In genomic region chr2:94764852-94765435, GRCm38 (mm10) we compare ENCODE assay signal across 15 mouse cellular contexts.
DNase-seq lines count a peak whose midpoint lies in the region; ATAC-seq and TF ChIP-seq lines count a peak whose summit lies in the region.
"Had no signal": no experiment of that assay in that cellular context is flagged by ENCODE, and none has a peak within 500 bp of the region (broad histone marks: within the 10 kb centered on the region; RNA-seq: fewer than 3 reads in every experiment).

No protein-coding gene starts in this region.

- peak; percentile 20 for DNase-seq in neural tube, embryonic 11.5 days (ENCODE audit: low spot score)
- no peak for DNase-seq in neural tube, embryonic 10.5 days (ENCODE audit: extremely low spot score, low spot score)
- peak; percentile 70 for DNase-seq in forebrain, embryonic 14.5 days (ENCODE audit: low spot score)
- DNase-seq in midbrain, embryonic 10.5 days (ENCODE audit: low spot score), result peak; percentile 47
- DNase-seq in heart, adult 2 months, result no peak
- no peak for DNase-seq in layer of hippocampus, adult 9-10 months (ENCODE audit: low spot score)
- no peak for DNase-seq in adrenal gland, postnatal 10 days
- DNase-seq in frontal cortex, postnatal 14 days (ENCODE audit: low spot score in 2 of 2), result no peak
- DNase-seq: adrenal gland, adult 2 months; cerebellum, adult 11 months; gastrocnemius, postnatal 14 days; kidney, adult 11 months; layer of hippocampus, adult 9-11 months; spleen, adult 18-20 months had no signal

- intact Hi-C loops in heart, adult 2 months (cut with DNase I), result no loop called here

- TF ChIP-seq CTCF in heart, adult 2 months (IDR thresholded peaks at IDR 0.05), result no peak

- TF ChIP-seq EP300 in heart, adult 2 months (IDR thresholded peaks at IDR 0.05; ENCODE audit: insufficient read depth, low read depth, low read length), result no peak

- no peaks in the 10 kb centered on the region for H3K4me1 ChIP-seq in neural tube, embryonic 11.5 days (ENCODE audit: control insufficient read depth, insufficient read depth, low read length)
- peaks cover 10% of the 10 kb centered on the region for H3K4me1 ChIP-seq in forebrain, embryonic 14.5 days (ENCODE audit: control insufficient read depth, insufficient read depth, low read length)
- H3K4me1 ChIP-seq in midbrain, embryonic 10.5 days, result peaks cover 16% of the 10 kb centered on the region
- H3K4me1 ChIP-seq in heart, adult 2 months (ENCODE audit: control insufficient read depth, insufficient read depth, low read length), result no peaks in the 10 kb centered on the region

- no peaks in the 10 kb centered on the region for H3K79me2 ChIP-seq in heart, adult 2 months (replicated peaks; ENCODE audit: control insufficient read depth, insufficient read depth, low read length)

- no peak overlapping the region for H3K4me2 ChIP-seq in neural tube, embryonic 11.5 days (ENCODE audit: low read depth)
- H3K4me2 ChIP-seq in forebrain, embryonic 14.5 days (ENCODE audit: low read length), result peak overlapping the region; percentile 14; the same call in 1 of the 2 replicates

- no peaks in the 10 kb centered on the region for H3K36me3 ChIP-seq in neural tube, embryonic 11.5 days (ENCODE audit: control insufficient read depth, insufficient read depth, low read length)
- no peaks in the 10 kb centered on the region for H3K36me3 ChIP-seq in forebrain, embryonic 14.5 days (ENCODE audit: control insufficient read depth, insufficient read depth, low read length)
- no peaks in the 10 kb centered on the region for H3K36me3 ChIP-seq in midbrain, embryonic 10.5 days
- no peaks in the 10 kb centered on the region for H3K36me3 ChIP-seq in heart, adult 2 months (ENCODE audit: control insufficient read depth, insufficient read depth, low read length)

- H3K27ac ChIP-seq in neural tube, embryonic 11.5 days (ENCODE audit: low read depth, low read length), result no peak overlapping the region
- no peak overlapping the region for H3K27ac ChIP-seq in forebrain, embryonic 14.5 days (ENCODE audit: low read depth, low read length)
- H3K27ac ChIP-seq in midbrain, embryonic 10.5 days (replicated peaks), result peak overlapping the region; percentile 53
- H3K27ac ChIP-seq in heart, adult 2 months, result no peak overlapping the region
- H3K27ac ChIP-seq: macrophage had no signal

- TF ChIP-seq POLR2A in heart, adult 2 months (IDR thresholded peaks at IDR 0.05; ENCODE audit: insufficient read depth, low read depth, low read length), result no peak

- H3K4me3 ChIP-seq in neural tube, embryonic 11.5 days (ENCODE audit: low read depth, low read length), result no peak overlapping the region
- no peak overlapping the region for H3K4me3 ChIP-seq in forebrain, embryonic 14.5 days (ENCODE audit: low read depth, low read length)
- peak overlapping the region; percentile 5; the same call in 1 of the 2 replicates for H3K4me3 ChIP-seq in midbrain, embryonic 10.5 days
- H3K4me3 ChIP-seq in heart, adult 2 months, result no peak overlapping the region

- no peak overlapping the region for H3K9ac ChIP-seq in neural tube, embryonic 11.5 days (ENCODE audit: low read length)
- H3K9ac ChIP-seq in forebrain, embryonic 14.5 days (ENCODE audit: low read length), result no peak overlapping the region
- no peak overlapping the region for H3K9ac ChIP-seq in heart, adult 2 months (ENCODE audit: low read depth, low read length)

- no peaks in the 10 kb centered on the region for H3K9me3 ChIP-seq in neural tube, embryonic 11.5 days (ENCODE audit: control insufficient read depth, low read length)
- H3K9me3 ChIP-seq in forebrain, embryonic 14.5 days (replicated peaks; ENCODE audit: control insufficient read depth, low read length), result no peaks in the 10 kb centered on the region
- no peaks in the 10 kb centered on the region for H3K9me3 ChIP-seq in midbrain, embryonic 10.5 days (replicated peaks)

- H3K27me3 ChIP-seq in neural tube, embryonic 11.5 days (ENCODE audit: control insufficient read depth, insufficient read depth, low read length), result no peaks in the 10 kb centered on the region
- H3K27me3 ChIP-seq in forebrain, embryonic 14.5 days (replicated peaks; ENCODE audit: control insufficient read depth, insufficient read depth, low read length), result no peaks in the 10 kb centered on the region
- no peaks in the 10 kb centered on the region for H3K27me3 ChIP-seq in midbrain, embryonic 10.5 days (ENCODE audit: low read depth, poor library complexity, severe bottlenecking)
- H3K27me3 ChIP-seq in heart, adult 2 months (ENCODE audit: control insufficient read depth, insufficient read depth, low read length), result no peaks in the 10 kb centered on the region

- WGBS in neural tube, embryonic 11.5 days, result 32% methylated on average over 8 of the region's 8 CpGs
- 13% methylated on average over 8 of the region's 8 CpGs for WGBS in forebrain, embryonic 14.5 days
- 18% methylated on average over 8 of the region's 8 CpGs for WGBS in midbrain, embryonic 10.5 days
- WGBS in heart, adult 2 months, result 28% methylated on average over 8 of the region's 8 CpGs

- peak; percentile 49 for ATAC-seq in neural tube, embryonic 11.5 days (ENCODE audit: insufficient read depth, low FRiP score, low TSS enrichment)
- ATAC-seq in forebrain, embryonic 14.5 days, result peak; percentile 88

Comparison
In these comparisons a context has a peak if more than half of its experiments do, and no peak if none do; other contexts are left out.
1. DNase-seq: peak in neural tube, embryonic 11.5 days (single experiment), forebrain, embryonic 14.5 days (single experiment) and midbrain, embryonic 10.5 days (single experiment); none in neural tube, embryonic 10.5 days (single experiment), heart, adult 2 months (0 of 2), layer of hippocampus, adult 9-10 months (single experiment), adrenal gland, postnatal 10 days (single experiment) and frontal cortex, postnatal 14 days (0 of 2).